Mouse (Mus musculus) bone marrow macrophage, adult 2 months (primary cell): Measurements from ENCODE around the gene Cdh18.

Source experiments
- CTCF ChIP-seq: IDR thresholded peaks from 2 replicates; pipeline ENCODE4 v1.5.1; 2012; ENCODE audit warnings: low read depth, mild to moderate bottlenecking, low read length, moderate library complexity
- POLR2A ChIP-seq: IDR thresholded peaks from 2 replicates; pipeline ENCODE4 v1.6.1; 2012; ENCODE audit warnings: mild to moderate bottlenecking, low read depth, low read length, borderline replicate concordance

DNA sequence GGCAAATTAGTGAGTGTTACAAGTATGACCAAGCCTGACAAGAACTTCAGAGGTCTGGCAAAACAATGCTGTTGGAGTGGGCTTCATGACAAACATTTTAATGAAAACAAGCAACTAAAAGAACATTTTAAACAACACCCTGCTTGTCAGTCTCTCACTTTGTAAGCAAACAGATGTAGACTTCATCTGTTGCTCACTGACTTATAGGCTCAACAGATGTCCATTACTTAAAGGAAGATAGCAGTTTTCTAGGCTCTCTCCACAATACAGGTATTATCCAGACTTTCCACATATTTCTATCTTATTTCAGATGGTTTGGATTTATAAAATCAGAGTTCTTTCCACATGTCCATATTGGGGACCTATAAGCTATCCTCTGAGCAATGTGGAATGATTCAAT lies 308.9 kb downstream of the Cdh18 start:
- TF ChIP-seq CTCF: no peak
- TF ChIP-seq POLR2A: no peak
